Mouse (Mus musculus) embryo, embryonic 9.5 days (tissue): ENCODE measurements around the gene Tmem132e.

ENCODE experiments used
- DNase-seq: peaks from one replicate; pipeline ENCODE4 v3.0.0-alpha.2; 2017; ENCODE audit errors: extremely low spot score

Tmem132e gene

GRCm38 (mm10) chr11:82388371-82389313, at the start of gene Tmem132e:
Tmem132e (plus strand) TSS chr11:82388900.
- DNase-seq: peak; percentile 65

- DNase-seq: peak; percentile 33
Measured at GRCm38 (mm10) chr11:82339921-82340401, 48.7 kb upstream of the Tmem132e start.

GRCm38 (mm10) chr11:82340416-82340815, 48.3 kb upstream of the Tmem132e start:
- DNase-seq: no peak

GRCm38 (mm10) chr11:82340900-82341299, 47.8 kb upstream of the Tmem132e start:
- DNase-seq: no peak

GRCm38 (mm10) chr11:82351039-82351438, 37.7 kb upstream of the Tmem132e start:
- no peak for DNase-seq

- no peak for DNase-seq
Measured at GRCm38 (mm10) chr11:82370151-82370550, 18.5 kb upstream of the Tmem132e start.

DNA sequence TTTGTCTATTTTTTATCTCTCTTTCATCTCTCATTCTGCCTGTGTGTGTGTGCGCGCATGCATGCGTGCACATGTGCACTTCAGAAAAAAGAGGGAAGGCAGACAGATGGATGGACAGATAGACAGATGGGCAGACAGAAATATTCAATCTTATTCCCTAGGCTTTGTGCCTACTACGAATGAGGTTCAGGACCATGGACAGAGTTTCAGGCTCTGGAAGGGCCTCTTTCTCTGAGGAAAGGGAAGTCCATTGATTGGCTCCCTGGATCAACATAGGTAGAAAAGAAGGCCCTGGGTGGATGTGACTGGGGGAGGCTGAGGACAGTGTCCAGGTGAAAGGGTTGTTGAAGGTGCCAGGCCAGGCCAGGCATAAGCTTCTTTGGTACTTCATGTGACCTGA, 17.1 kb upstream of the Tmem132e start:
- peak; percentile 53 for DNase-seq

- no peak for DNase-seq
Measured at GRCm38 (mm10) chr11:82380606-82381202, 8.0 kb upstream of the Tmem132e start.

DNA sequence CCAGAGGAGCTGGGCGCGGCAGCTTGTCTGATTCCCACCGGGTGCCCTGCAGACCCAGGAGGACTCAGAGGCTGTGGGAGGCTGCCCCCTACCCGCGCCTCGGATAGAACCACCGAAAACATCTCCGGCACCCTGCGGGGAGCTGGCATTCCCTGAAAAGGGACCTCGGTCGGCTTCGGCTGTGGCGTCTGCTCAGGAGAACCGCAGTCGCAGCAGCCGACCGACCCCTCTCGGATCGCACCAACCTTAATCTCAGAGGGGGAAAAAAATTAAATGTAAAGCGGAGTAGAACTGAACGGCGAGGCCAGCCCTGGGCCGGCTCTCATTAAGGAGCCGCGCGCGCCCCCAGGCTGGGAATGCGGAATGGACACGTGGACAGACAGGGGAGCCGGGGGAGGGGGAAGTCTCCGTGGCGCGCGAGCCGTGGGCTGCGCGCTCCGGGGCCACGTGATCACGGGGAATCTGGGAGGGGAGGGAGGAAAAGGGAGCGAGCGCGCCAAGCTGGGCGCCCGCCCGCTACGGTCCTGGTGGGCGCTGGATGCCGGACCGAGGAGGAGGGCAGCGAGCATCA, 1.6 kb upstream of the Tmem132e start:
- DNase-seq: peak; percentile 64

DNA sequence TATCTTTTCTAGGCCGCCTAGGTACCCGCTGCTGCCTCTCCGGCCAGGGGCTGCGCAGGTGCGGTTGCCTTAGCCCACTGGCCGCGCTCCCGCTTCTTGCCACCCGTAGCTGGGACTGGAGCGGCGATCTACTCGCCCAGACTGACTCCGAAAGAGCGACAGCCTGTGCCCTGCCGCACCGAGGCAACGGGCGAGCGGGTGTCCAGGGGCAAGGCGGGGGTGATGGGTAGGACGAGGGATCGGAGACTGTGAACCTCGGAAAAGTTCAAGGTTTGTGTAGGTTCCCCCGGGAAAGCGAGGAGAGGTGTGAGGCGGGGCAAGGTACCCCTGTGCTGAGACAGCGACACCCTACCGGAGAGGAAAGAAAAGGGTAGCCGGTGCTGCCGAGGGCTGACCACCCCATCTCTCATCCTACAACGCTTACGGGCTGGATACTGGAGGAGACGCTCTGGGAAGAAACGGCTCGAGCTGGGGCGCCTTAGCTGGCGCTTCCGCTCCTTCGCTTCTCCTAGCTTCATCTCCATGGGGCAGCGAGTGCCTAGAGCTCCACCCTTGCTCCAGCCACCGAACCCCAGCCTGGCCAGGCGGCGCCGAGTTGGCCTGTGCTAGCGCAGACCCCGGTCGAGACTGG, 874 bp upstream of the Tmem132e start:
- peak; percentile 64 for DNase-seq

DNA sequence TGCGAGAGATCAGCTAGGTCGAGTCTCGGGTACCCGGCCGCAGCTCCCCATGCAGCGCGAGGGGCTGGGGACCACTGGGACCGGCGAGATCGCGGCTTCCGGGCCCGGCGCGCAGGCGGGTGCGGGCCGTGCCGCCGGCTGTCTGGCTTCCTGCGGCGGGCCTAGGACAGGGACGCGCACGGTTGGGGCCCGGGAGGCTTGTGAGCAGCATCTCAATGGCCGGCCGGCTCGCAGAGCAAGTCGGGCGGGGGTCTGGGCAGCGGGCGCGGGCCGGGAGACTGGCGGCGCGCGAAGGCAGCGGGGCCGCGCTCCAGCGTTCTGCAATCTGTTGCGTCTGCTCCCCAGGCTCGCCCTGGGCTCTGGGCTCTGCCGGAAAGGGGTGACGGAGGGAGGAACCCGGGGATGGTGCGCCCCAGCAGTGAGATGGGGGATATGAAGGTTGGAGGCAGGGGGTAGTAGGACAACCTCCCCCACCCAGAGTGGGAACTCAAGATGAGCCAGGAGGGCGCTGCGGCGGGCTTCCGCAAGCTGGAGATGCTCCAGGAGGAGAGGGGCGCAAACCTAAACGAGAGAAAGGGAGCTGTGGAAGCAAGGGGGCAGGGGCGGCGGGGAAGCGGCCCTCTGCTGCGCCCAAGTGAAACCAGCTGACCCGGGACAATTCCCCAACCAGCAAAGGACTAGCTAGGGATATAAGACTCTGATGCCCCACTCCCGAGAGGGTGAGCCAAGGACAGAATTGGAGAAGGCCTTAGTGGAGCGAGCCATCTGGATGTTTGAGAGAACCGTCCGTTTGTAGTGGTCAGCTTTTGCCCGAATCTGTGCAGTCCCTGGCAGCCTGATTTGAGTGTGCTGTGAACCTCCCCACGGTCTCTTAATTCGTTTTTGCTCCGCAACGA, 944 bp downstream of the Tmem132e start:
- DNase-seq: peak; percentile 69

GRCm38 (mm10) chr11:82392341-82392740, 3.6 kb downstream of the Tmem132e start:
- DNase-seq: no peak

DNA sequence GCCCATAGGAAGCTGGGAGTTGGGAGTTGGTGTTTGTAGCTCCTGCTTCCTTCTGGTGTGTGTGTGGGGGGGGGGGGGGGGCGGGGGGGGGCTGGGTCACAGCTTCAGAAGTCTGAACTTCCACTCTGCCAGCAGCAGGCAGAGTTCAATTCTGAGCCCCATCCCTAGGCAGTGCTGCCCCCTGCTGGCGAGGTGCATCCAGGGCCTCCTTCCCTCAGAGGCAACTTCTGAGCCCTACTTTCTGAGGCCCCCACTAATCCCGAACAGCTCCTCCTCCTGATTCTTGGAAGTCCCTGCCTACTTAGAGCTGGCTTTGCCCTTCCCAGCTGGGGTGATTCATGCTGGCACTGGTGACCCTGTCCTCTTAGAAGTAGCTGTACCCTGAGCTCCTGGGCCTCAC, 10.9 kb downstream of the Tmem132e start:
- peak; percentile 39 for DNase-seq

- no peak for DNase-seq
Measured at GRCm38 (mm10) chr11:82405641-82406040, 16.9 kb downstream of the Tmem132e start.

DNA sequence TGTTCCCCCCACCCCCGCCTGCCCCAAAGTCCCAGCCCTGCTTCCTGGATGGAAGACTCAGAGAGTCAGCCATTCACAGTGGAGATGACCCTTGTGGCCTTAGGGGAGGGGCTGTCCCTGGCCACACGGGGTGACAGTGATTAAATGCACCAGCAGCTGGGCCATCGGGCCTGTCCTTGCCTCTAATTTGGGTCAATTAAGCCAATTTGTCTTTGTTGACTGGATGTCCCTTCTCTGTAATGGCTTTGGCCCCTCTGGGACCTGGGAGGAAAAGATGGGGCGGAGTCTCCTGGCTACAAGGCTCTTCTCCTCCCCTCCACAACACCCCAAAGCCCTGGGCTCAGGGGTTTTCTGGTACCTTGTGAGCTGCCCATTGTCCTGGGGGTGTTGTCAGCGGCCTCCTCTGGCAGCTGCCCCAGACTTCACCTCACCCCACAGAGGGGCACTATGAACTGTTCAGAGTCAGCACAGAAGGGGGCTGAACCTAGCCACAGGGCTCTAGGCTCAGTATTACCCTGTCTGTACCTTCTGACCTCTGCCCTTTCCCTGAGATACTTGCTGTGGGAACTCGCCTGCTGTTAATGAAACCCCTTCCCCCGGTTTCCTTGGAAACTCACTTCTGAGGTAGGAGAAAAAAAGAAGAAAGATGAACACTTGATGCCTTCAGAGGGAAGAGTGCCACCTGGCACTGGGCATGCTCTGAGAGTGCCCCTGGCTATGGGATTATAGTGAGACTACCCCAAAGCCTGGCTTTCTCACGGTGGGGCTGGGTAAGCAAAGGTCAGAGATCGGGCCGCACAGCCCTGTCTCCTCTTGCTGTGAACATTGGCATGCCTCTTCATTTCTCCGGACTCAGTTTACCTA, 17.9 kb downstream of the Tmem132e start:
- DNase-seq: peak; percentile 86

GRCm38 (mm10) chr11:82412496-82412895, 23.8 kb downstream of the Tmem132e start:
- DNase-seq: no peak

DNA sequence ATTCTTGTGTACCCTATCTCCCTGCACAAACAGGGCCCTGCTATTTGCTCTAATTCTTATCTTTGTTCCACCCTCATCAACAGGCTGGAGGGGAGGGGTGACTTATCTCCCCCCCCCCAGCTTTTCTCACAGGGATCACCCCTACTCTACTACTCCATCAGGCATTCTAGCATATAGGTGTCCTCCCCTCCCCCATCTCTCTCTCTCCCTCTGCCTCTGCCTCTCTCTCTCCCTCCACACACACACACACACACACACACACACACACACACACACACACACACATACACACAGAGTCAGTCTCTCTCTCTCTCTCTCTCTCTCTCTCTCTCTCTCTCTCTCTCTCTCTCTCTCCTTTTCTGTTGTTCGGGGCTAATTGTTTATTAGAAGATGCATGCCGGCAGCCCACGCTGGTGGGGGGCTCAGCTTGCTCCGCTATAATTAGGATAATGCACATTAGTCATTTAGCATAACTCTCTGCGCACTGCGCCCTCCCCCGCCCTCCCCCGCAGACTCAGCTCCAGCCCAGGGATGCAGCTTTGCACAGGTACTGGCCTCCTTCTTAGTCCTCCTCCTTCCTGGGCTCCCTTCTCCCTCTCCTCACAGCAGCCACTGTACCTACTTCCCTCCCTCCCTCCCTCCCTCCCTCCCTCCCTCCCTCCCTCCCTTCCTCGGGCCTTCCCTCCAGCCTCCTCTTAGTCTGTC, 29.8 kb downstream of the Tmem132e start:
- DNase-seq: no peak

GRCm38 (mm10) chr11:82421909-82422308, 33.2 kb downstream of the Tmem132e start:
- no peak for DNase-seq

DNA sequence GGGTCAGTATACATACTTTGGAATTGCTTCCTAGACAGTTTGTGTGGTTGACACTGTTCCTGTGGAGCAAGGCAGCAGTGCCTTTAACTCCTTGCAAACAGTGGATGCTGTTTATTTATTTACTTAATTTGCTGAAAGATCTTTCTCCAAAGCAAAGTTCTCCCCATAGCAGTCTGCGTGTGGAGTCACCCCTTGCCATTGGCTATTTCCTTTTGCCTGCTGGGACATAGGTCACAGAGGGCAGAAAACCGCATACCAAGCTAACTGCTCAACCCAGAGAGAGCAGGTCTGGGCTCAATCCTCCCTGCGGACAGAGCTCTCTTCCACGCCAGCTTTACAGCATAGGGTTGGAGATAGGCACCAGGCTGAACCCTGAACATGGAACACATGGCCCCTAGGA, 34.8 kb downstream of the Tmem132e start:
- DNase-seq: peak; percentile 54
